Mouse (Mus musculus): ENCODE data around the gene Psmb3. TPM values are rescaled to one million over a fixed set of nuclear protein-coding genes. Genes with fewer than 3 reads are reported as not detected.
"Not testable (repeated sequence)": the region's sequence is repeated elsewhere in the genome, so short reads cannot be mapped to it uniquely, and the experiment has no call there.

Gene Psmb3
- 342 and 374 TPM in 2 replicates for polyA plus RNA-seq (2016; fragmentation: Nextera tagmentation; extraction: Ambion mirVana)

GRCm38 (mm10) chr11:97703039-97703826, at the start of gene Psmb3:
TSS of gene Psmb3 (plus strand) at chr11:97703399.
- H3K27ac ChIP-seq (ENCODE audit: poor library complexity, severe bottlenecking): peak within 1 kb of the TSS; percentile 77
- peaks cover 29% of the 10 kb centered on the region for H3K4me1 ChIP-seq (replicated peaks)
- peak; percentile 88 for ATAC-seq (ENCODE audit: insufficient number of reproducible peaks, low FRiP score)
- H3K4me3 ChIP-seq: peak within 1 kb of the TSS; percentile 80
- H3K27me3 ChIP-seq (replicated peaks): no peaks in the 10 kb centered on the region
- H3K9me3 ChIP-seq (replicated peaks): no peaks in the 10 kb centered on the region
- H3K36me3 ChIP-seq: peaks cover 35% of the 10 kb centered on the region
- H3K4me2 ChIP-seq: peak within 1 kb of the TSS; percentile 92
- peak within 1 kb of the TSS; percentile 88 for H3K9ac ChIP-seq
- under 1% methylated on average over 35 of the region's 35 CpGs for WGBS

DNA sequence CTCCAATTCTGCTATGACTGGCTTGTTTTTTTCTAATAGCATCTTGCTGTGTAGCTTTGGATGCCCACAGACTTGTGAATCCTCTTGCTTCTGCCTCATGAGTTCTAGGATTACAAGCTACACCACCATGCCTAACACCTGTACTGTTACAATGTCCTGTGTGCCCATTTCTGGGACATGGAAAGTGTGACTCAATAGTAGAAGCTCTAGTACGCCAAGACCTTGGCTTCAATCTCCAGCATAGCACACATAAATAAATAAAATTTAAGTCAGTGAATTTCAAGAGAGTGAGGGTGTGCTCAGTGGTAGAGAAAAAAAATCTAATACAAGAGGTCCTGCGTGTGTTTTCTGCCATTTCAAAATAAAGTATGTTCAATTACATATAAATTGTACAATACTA, 49.0 kb upstream of the Psmb3 start:
- no peak for ATAC-seq (ENCODE audit: insufficient number of reproducible peaks, low FRiP score)
- no peak overlapping the region for H3K9ac ChIP-seq
- peaks cover 24% of the 10 kb centered on the region for H3K4me1 ChIP-seq (replicated peaks)
- no peaks in the 10 kb centered on the region for H3K36me3 ChIP-seq
- no peak overlapping the region for H3K27ac ChIP-seq (ENCODE audit: poor library complexity, severe bottlenecking)
- no peak overlapping the region for H3K4me3 ChIP-seq
- no peak overlapping the region for H3K4me2 ChIP-seq
- H3K27me3 ChIP-seq (replicated peaks): no peaks in the 10 kb centered on the region
- 0 out of 2 replicates have a peak, but pooled peaks cover 4% of the 10 kb centered on the region for H3K9me3 ChIP-seq (replicated peaks)
- 77% methylated on average over 2 of the region's 2 CpGs for WGBS

DNA sequence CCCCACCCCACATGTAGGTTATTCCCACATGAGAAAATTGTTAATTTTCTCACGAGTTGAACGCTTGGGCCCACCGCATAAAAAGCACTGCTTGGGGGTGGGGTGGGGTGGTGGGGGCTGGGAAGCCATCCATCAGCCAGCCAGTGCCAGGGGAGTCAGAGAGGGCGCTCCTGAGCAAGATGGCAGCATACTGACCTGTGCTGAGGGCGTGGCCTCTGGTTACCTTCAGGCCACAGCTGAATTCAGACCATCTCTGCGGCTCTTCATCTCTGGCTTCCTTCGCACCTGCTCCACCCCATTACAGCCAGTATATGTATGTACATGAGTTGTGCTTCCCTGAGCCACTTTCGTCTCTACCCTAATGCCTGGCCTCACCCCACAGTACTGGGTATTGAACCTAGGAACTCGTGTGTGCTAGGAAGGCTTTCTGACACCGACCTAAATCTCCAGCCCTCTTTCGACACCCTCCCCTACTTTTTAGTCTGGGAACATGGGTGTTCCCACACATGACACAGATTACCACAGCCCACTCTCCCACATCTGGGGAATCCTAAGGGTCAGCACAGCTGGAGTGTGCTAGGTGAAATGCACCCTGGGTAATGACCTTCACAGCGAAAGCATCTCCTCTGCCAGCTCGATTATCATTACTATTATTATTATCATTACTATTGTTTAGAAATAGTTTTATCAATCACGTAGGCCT, 46.8 kb upstream of the Psmb3 start:
- 71% methylated on average over 14 of the region's 14 CpGs for WGBS
- Histone ChIP-seq H3K4me2 (no peak overlapping the region), H3K27ac (ENCODE audit: poor library complexity, severe bottlenecking) (peak overlapping the region; percentile 49; the same call in 1 of the 2 replicates), H3K36me3 (no peaks in the 10 kb centered on the region), H3K4me1 (replicated peaks) (peaks cover 41% of the 10 kb centered on the region), H3K27me3 (replicated peaks) (no peaks in the 10 kb centered on the region), H3K9ac (no peak overlapping the region), H3K9me3 (replicated peaks) (0 out of 2 replicates have a peak, but pooled peaks cover 4% of the 10 kb centered on the region), H3K4me3 (no peak overlapping the region)
- no peak for ATAC-seq (ENCODE audit: insufficient number of reproducible peaks, low FRiP score)

DNA sequence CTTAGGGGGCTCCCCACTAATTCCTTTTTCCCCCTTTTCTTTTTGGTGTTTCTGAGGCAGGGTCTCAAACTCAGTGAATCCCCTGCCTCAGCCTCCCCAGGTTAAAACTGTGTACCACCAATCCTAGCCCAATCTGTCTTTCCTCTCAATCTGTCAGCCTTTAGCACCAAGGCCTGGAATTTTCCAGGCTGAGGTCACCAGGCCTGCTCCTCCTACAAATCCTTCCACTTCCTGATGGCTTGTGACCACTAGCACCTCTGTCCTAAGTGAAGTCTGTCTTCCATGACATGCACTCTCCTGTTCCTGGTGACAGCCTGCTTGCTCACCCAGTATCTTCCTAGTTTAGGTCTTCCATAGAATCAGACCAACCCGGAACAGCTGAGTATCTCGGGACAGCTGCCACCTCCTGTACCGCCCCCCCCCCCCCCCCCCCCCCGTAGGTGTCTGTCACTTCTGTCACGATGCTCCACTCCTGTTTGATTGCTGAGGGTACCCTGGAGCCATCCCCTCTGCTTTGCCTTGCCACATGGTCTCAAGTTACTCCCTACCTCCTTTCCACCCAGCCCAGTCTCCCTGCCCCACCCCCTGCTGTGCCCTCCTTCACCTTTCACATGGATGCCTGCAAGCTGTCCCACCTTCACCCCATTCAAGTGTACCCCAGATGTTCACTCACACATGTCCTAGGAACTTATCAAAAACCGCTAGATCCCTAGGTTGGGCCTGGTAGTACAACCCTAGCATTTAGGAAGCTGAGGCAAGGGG, 45.8 kb upstream of the Psmb3 start:
- peak overlapping the region; percentile 49; the same call in 1 of the 2 replicates for H3K27ac ChIP-seq (ENCODE audit: poor library complexity, severe bottlenecking)
- ATAC-seq (ENCODE audit: insufficient number of reproducible peaks, low FRiP score): no peak
- H3K27me3 ChIP-seq (replicated peaks): no peaks in the 10 kb centered on the region
- 0 out of 2 replicates have a peak overlapping the region, but pooled peaks have one; percentile 17 for H3K9ac ChIP-seq
- no peaks in the 10 kb centered on the region for H3K36me3 ChIP-seq
- WGBS: 22% methylated on average over 5 of the region's 6 CpGs
- H3K4me1 ChIP-seq (replicated peaks): peaks cover 50% of the 10 kb centered on the region
- H3K4me3 ChIP-seq: no peak overlapping the region
- H3K9me3 ChIP-seq (replicated peaks): 0 out of 2 replicates have a peak, but pooled peaks cover 4% of the 10 kb centered on the region
- H3K4me2 ChIP-seq: no peak overlapping the region

DNA sequence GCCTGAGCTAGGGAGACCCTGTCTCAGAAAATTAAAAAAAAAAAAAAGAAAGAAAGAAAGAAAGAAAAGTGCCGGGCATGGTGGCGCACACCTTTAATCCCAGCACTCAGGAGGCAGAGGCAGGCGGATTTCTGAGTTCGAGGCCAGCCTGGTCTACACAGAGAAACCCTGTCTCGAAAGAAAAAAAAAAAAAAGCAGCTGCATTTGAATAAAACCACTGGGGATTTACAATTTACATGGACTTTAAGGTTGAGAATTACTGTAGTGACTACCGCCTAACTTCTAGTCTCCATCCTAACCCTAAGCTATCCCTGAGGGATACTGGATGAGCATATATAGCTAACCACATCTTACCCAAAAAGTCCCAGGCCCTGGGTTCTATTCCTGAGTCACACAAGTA, 45.2 kb upstream of the Psmb3 start:
- H3K27ac ChIP-seq (ENCODE audit: poor library complexity, severe bottlenecking); H3K9me3 ChIP-seq (replicated peaks); H3K4me3 ChIP-seq; H3K36me3 ChIP-seq; H3K9ac ChIP-seq; ATAC-seq (ENCODE audit: insufficient number of reproducible peaks, low FRiP score); H3K27me3 ChIP-seq (replicated peaks); H3K4me2 ChIP-seq: not testable (repeated sequence)
- WGBS: 95% methylated on average over 6 of the region's 6 CpGs
- H3K4me1 ChIP-seq (replicated peaks): peaks cover 52% of the 10 kb centered on the region

GRCm38 (mm10) chr11:97658751-97659266, 44.4 kb upstream of the Psmb3 start:
- 19% methylated on average over 11 of the region's 11 CpGs for WGBS
- Histone ChIP-seq H3K36me3 (no peaks in the 10 kb centered on the region), H3K4me2 (peak overlapping the region; percentile 76), H3K27ac (ENCODE audit: poor library complexity, severe bottlenecking) (no peak overlapping the region), H3K4me3 (peak overlapping the region; percentile 82), H3K9me3 (replicated peaks) (no peaks in the 10 kb centered on the region), H3K9ac (no peak overlapping the region), H3K4me1 (replicated peaks) (peaks cover 52% of the 10 kb centered on the region), H3K27me3 (replicated peaks) (no peaks in the 10 kb centered on the region)
- no peak for ATAC-seq (ENCODE audit: insufficient number of reproducible peaks, low FRiP score)

DNA sequence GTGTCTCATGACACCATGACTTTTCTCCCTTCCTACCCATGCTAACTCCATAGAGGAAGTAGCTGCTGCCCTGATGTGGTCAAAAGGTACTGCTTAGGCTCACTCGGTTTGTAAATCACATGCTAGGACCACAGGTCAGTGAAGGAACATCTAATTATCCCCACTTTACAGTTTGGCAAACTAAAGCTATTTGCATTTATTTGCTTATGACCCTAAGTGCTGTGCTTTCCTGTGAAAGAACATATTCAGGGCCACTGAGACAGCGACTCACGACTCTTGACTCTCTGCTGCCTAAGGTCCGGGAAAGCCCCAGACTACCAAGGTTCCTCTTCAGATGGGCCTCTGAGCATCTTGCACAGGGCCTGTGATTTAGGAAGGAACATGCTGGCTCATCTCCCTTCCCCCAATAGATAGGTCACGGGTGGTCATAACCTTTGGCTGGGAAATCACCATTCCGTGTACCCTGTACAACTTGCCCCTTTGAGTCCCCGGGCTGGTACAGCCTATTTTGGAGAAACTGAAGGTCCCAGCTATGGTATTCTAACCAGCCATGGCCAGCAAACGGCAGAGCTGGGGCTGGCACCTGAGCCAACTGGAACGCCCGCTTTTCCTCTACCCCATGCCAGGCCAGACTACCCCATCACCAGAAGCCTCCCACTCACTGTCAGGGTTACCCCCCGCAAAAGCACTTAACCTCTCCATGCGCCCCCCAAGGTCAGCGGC, 43.8 kb upstream of the Psmb3 start:
- H3K9ac ChIP-seq: peak overlapping the region; percentile 86
- WGBS: 8% methylated on average over 13 of the region's 13 CpGs
- ATAC-seq (ENCODE audit: insufficient number of reproducible peaks, low FRiP score): no peak
- peak overlapping the region; percentile 82 for H3K4me3 ChIP-seq
- peak overlapping the region; percentile 77 for H3K27ac ChIP-seq (ENCODE audit: poor library complexity, severe bottlenecking)
- H3K4me1 ChIP-seq (replicated peaks): peaks cover 55% of the 10 kb centered on the region
- H3K9me3 ChIP-seq (replicated peaks): no peaks in the 10 kb centered on the region
- H3K27me3 ChIP-seq (replicated peaks): no peaks in the 10 kb centered on the region
- no peaks in the 10 kb centered on the region for H3K36me3 ChIP-seq
- peak overlapping the region; percentile 76 for H3K4me2 ChIP-seq

DNA sequence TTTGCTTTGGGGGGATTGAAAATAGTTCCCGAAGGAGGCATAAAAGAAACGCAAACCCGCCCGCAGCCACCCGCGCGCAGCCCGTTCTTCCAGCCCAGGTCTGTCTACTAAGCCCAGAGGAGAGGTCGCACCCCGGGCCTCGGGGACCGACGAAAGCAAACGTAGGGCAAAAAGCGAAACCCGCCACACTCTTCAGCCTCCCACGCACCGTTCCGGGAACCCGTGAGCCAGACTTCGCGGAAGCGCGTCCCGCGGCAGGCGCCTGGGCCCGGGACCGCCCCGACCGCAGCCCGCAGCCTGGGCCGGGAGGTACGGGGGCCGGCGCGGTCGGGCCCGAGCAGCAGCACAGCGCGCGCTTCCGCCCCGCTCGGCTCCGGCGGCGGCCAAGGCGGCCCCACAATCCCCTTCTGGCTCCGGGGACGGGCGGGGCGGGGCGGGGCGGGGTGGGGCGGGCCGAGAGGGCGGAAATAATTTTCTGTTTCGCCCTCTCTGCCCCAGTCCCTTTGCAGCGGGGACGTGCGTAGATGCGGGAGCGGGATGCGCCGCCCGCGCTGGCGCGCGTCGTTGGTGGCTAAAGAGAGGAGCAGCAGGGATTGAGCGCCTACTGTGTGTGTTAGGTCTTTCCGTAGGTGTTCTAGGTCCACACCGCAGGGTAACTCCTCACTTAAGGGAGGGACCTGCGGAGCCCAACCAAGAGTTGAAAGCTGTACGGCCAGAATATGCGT, 43.0 kb upstream of the Psmb3 start:
- WGBS: under 1% methylated on average over 75 of the region's 78 CpGs
- peak overlapping the region; percentile 86 for H3K9ac ChIP-seq
- peak overlapping the region; percentile 76 for H3K4me2 ChIP-seq
- H3K4me3 ChIP-seq: peak overlapping the region; percentile 82
- no peaks in the 10 kb centered on the region for H3K27me3 ChIP-seq (replicated peaks)
- no peaks in the 10 kb centered on the region; the same call in 1 of the 2 replicates for H3K36me3 ChIP-seq
- H3K9me3 ChIP-seq (replicated peaks): no peaks in the 10 kb centered on the region
- peaks cover 62% of the 10 kb centered on the region for H3K4me1 ChIP-seq (replicated peaks)
- ATAC-seq (ENCODE audit: insufficient number of reproducible peaks, low FRiP score): peak; percentile 75
- peak overlapping the region; percentile 77 for H3K27ac ChIP-seq (ENCODE audit: poor library complexity, severe bottlenecking)

- peak overlapping the region; percentile 93 for H3K4me3 ChIP-seq
- H3K4me1 ChIP-seq (replicated peaks): peaks cover 67% of the 10 kb centered on the region
- WGBS: 5% methylated on average over 27 of the region's 27 CpGs
- H3K27ac ChIP-seq (ENCODE audit: poor library complexity, severe bottlenecking): peak overlapping the region; percentile 94
- no peaks in the 10 kb centered on the region for H3K9me3 ChIP-seq (replicated peaks)
- ATAC-seq (ENCODE audit: insufficient number of reproducible peaks, low FRiP score): no peak
- peak overlapping the region; percentile 90 for H3K9ac ChIP-seq
- peak overlapping the region; percentile 76 for H3K4me2 ChIP-seq
- H3K36me3 ChIP-seq: peaks cover 8% of the 10 kb centered on the region
- H3K27me3 ChIP-seq (replicated peaks): no peaks in the 10 kb centered on the region
Observed at GRCm38 (mm10) chr11:97660734-97661647, 42.2 kb upstream of the Psmb3 start.
